Mouse (Mus musculus) common myeloid progenitor, adult 5-6 weeks (primary cell): Measurements from ENCODE around the gene Pak1ip1. TPM values are rescaled to one million over a fixed set of nuclear protein-coding genes. Genes with fewer than 3 reads are reported as not detected.

Experiments
- ATAC-seq: replicated peaks from 2 replicates; pipeline ENCODE4 v1.8.0; 2016; ENCODE audit warnings: low read depth, mild to moderate bottlenecking, moderate TSS enrichment, inconsistent platforms; ENCODE audit not compliant: poor library complexity, severe bottlenecking
- total RNA-seq: library from RNA; stranded (forward); fragments of 200-1000, 187-1606 nt; gene quantifications from 2 replicates; pipeline ENCODE4 v1.2.3, GENCODE M21; 2017

Gene Pak1ip1
- total RNA-seq, 1 experiment from 2014 or later, result 124 TPM

DNA sequence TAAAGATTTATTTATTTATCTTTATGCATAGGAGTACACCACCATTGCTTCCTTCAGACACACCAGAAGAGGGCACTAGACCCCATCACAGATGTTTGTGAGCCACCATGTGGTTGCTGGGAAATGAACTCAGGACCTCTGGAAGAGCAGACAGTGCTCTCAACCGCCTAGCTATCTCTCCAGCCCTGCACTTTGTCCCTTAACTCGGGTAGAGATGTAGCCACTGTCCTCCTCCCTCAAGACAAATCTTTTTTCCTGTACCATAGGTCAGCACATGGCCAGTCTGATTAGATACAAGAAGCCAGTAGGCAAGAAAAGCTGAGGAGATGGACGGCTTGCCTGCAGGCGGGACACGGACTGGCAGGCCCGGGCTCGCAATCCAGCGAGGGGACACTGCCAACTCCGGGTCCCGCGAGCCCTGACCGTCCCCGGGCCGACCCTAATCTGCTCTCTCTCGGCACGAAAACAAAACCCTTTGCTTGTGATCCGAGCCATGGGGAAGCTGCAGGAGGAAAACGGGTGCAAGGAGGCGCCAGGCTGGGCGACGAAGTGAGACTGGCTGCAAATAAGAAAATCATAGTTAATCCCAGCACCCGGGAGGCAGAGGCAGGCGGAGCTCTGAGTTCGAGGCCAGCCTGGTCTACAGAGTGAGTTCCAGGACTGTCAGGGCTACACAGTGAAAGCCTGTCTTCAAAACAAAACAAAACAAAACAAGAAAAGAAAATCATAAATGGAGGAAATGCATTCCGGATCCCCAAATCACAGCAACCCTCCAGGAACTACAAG is 490 bp upstream of the Pak1ip1 start:
- no peak; the same call in 1 of the 2 replicates for ATAC-seq

DNA sequence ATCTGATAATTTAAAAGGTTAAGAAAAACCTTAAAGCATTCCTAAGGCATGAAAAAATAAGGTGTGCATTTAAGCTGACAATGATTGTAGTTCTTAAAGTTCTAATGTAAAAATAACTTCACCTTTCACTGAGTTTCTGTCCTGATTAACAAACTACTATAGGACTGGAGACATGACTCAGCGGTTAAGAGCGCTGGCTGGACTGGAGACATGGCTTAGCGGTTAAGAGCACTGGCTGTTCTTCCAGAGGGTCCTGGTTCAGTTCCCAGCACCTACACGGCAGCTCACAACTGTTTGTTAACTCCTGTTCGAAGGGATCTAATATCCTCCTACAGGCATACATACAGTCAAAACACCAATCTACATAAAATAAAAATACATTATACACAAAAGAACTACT is 1.2 kb downstream of the Pak1ip1 start:
- ATAC-seq, result no peak

- no peak for ATAC-seq
Measured at GRCm38 (mm10) chr13:41006244-41006643, 5.4 kb downstream of the Pak1ip1 start.

DNA sequence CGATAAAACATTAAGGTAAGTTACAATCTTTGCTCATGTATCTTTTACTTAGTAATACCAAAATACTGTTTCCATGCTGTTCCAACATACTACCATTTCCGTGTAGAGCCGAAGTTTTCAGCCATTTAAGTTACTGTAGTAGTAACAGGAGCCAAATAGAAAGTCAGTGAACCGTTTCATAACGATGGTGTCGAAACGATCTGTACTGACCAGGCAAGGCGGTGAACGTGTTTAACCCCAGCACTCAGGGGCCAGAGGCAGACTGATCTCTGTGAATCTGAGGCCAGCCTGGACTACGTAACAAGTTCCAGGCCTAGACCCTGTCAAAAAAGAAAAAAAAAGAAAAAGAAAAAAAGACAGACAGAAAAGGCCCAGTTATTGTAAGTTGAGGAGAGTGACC is 7.4 kb downstream of the Pak1ip1 start:
- no peak for ATAC-seq

- ATAC-seq, result peak; percentile 45; the same call in 1 of the 2 replicates
Measured at GRCm38 (mm10) chr13:41008946-41009345, 8.1 kb downstream of the Pak1ip1 start.

DNA sequence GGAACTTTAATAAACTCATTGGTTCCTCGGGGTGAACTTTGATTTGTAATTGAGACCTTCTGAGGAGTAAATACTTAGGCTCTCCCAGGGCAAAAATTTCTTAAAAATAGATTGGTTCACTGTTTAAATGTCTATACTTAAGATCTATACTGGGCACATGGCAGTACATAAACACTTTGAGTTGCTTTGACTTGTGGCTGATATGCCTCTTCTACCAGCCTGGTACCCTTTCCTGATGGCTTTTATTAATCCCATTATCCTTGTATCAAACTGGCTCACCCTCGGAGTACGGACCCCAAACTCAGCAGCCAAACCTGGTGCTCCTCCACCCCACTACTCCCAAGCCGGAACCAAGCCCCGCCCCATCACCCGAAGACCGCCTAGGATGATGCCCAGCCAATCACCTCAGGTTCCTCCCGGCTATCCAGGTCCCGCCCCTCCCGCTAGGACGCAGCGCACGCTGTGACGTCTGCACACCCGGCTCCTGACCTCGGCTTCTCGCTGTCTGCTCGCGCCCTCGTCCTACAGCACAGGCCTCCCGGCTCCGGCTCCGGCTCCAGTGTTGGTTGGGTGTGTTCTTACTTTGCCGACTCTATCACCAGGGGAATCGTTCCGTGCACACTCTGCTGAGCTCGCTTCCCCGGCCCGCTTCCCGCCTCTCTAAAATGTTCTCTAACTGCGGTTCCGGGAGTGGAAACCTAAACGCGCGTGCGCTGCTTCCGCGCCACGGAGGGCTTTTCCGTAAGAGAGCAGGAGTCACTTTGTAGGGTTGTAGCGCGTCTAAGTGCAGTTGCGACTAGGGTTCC is 15.2 kb downstream of the Pak1ip1 start, which contains the start of gene Tmem14c:
Gene Tmem14c, plus strand, starts transcription at position 464 of the 806 bp plus-strand sequence.
- ATAC-seq, result peak; percentile 93

DNA sequence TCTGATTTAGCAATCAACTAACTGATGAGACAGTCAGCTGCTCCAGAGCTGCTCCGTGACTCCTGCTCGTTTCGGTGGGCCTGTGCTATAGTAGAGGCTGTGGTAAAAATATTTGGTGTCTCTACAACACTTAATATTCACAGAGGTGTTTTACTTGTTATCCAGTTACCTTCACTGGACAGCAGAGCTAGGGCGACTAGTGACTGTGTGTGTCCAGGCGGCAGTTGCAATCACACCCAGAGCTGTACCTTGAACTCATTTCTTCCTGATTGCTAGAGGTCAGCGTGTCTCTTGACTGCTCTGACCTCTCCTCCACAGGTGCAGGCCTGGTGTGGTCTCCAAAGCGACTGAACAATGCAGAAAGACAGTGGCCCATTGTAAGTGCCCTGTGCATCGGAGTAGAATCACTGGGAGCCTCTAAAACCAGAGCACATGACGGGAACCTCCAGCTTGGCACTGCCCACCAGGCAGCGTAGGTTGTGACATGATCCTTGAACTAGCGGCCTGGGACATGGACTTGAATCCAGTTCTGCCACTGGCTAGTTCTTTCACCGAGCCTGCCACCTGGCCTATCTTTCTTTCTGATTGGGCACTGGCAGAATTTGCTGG is 16.1 kb downstream of the Pak1ip1 start:
- ATAC-seq, result no peak

DNA sequence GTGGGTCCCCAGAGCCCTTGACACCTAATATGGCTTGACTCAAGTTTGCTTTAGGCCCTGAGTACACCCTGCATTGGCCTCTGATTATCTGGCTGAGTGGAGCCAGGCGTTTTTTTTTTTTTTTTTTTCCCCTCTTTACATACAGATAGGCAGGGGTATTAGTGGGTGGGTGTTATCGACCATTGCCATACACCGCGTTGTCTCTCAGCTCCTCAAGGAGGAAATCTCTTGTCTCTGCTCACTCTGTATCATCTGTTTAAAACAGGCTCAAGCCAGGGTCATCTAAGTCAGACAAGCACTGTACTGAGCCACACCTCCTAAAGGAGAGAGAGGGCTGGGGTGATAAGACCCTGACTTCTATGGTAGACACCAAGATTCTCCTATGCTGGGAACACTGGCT is 17.0 kb downstream of the Pak1ip1 start:
- ATAC-seq, result peak; percentile 16

GRCm38 (mm10) chr13:41018236-41018635 is 17.4 kb downstream of the Pak1ip1 start:
- ATAC-seq, result no peak

GRCm38 (mm10) chr13:41018756-41019591 is 18.2 kb downstream of the Pak1ip1 start:
- ATAC-seq, result no peak

DNA sequence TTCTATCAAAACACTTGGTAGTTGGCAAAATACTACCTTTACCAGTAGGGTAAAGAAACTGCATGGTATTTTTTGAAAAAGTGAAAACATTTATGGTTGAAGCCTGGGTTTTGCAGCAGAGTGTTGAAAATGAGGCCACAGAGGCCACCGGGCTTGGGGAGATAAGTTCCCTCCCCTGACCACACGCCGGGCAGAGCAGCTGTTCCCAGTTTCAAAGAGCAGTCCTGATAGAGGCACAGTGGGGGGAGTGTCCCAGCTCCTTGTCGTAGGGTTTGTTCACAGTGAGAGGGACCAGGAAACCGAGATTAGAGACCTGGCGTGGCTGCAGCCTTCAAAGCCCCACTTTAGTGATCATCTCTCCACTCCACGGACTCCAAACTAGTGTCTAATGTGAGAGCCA is 19.7 kb downstream of the Pak1ip1 start:
- ATAC-seq, result peak; percentile 16; the same call in 1 of the 2 replicates

GRCm38 (mm10) chr13:41021607-41022006 is 20.8 kb downstream of the Pak1ip1 start:
- ATAC-seq, result no peak

- ATAC-seq, result no peak
Measured at GRCm38 (mm10) chr13:41022099-41022498, 21.3 kb downstream of the Pak1ip1 start.

- no peak for ATAC-seq
Measured at GRCm38 (mm10) chr13:41030098-41030497, 29.3 kb downstream of the Pak1ip1 start.

DNA sequence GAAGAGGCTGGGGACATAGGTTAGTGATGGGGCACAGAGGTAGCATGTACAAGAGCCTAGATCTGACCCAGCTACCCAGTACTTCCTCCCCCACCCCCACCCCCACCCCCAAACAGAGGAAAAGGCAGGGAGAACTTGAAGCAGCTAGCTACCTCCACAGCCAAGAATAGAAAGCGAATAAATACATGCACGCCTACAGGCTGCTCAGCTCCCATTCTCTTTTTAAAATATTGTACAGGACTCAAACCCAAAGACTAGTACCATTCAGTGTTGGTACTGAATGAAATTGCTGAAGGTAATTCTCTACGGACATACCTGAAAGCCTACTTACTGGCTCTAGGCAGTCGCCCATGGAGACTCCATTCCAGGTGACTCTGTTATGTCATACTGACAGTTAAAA is 41.7 kb downstream of the Pak1ip1 start:
- no peak for ATAC-seq

DNA sequence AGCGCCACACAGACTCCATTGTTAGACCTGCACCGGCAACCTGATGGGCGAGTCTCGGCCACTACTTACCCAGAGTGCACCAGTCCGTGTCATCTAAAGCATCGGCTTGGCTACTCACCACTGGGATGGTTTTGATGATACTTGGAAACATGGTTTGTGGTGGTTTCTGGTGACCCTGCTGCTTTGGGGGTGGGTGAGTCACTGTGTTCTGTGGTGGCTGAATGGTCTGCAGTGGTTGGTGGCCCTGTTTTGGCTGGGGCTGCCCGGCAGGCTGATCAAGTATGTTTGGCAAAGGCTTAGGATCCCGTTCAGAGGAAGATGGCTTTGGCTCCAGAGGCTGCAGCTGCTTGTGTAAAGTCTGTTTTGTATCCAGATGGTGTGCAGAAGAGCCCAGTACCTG is 45.1 kb downstream of the Pak1ip1 start:
- ATAC-seq, result no peak

DNA sequence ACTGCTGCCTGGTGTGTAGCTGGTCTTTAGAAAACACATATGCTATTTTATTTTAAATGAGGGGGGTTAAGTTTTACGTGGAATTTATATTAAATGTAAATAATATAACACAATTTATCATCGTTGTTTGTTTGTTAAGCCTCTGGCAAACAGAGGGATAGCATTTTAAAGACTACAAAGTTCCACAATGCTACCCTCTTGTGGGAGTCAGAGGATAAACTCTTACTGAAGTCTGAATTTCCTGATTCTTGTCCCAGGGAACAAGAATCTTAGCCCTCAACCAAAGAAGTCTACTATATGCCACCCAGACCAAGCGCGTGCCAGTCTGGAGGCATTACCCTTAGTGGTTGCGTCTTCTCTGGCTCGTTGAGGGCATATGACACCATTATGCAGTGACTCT is 46.5 kb downstream of the Pak1ip1 start:
- ATAC-seq, result no peak

DNA sequence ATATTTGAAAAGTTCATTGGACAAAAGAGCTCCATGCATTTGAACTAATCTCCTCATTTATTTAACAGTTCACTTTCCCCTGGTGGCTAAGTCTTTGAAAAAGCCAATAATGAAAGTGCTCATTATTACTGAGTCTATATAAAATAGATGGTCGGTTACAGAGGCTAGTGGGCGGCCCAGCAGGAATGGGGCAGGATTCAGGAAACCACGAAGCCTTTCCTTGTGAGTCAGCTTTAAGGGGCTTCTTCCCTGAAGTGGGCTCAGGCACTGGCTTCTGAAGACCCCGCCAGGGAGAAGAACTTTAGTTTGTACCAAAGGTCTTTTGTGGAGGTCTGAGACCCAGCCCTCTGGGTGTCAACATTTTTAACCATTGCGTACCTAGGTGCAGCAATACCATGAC is 51.1 kb downstream of the Pak1ip1 start:
- ATAC-seq, result no peak
